Mouse (Mus musculus): ENCODE measurements around the gene Tcp11l2.

The Tcp11l2 gene

GRCm38 (mm10) chr10:84558511-84558910 is 17.9 kb upstream of the Tcp11l2 start:
- DNase-seq: no peak

- DNase-seq: no peak
These were observed 16.4 kb upstream of the Tcp11l2 start for GRCm38 (mm10) chr10:84559986-84560385.

- DNase-seq: no peak
These were observed 14.3 kb upstream of the Tcp11l2 start for GRCm38 (mm10) chr10:84562121-84562520.

- peak; percentile 86 for DNase-seq
These were observed 13.6 kb upstream of the Tcp11l2 start for GRCm38 (mm10) chr10:84562567-84563554.

- DNase-seq: no peak
These were observed 12.0 kb upstream of the Tcp11l2 start for GRCm38 (mm10) chr10:84564427-84564826.

GRCm38 (mm10) chr10:84571052-84571639 is 5.3 kb upstream of the Tcp11l2 start:
- DNase-seq: no peak

GRCm38 (mm10) chr10:84573671-84574420 is 2.6 kb upstream of the Tcp11l2 start:
- DNase-seq: no peak

GRCm38 (mm10) chr10:84576029-84576394 is 414 bp upstream of the Tcp11l2 start:
- DNase-seq: no peak

- DNase-seq: peak; percentile 78
These were observed 773 bp downstream of the Tcp11l2 start for GRCm38 (mm10) chr10:84577071-84577727.

GRCm38 (mm10) chr10:84578738-84579137 is 2.3 kb downstream of the Tcp11l2 start:
- no peak for DNase-seq

GRCm38 (mm10) chr10:84579527-84579926 is 3.1 kb downstream of the Tcp11l2 start:
- no peak for DNase-seq

GRCm38 (mm10) chr10:84581191-84581590 is 4.8 kb downstream of the Tcp11l2 start:
- DNase-seq: no peak

GRCm38 (mm10) chr10:84582236-84582635 is 5.8 kb downstream of the Tcp11l2 start:
- no peak for DNase-seq

GRCm38 (mm10) chr10:84584451-84585293 is 8.2 kb downstream of the Tcp11l2 start:
- no peak for DNase-seq

- DNase-seq: no peak
These were observed 8.8 kb downstream of the Tcp11l2 start for GRCm38 (mm10) chr10:84585294-84585650.

GRCm38 (mm10) chr10:84590956-84591355 is 14.5 kb downstream of the Tcp11l2 start:
- no peak for DNase-seq

- no peak for DNase-seq
These were observed 15.3 kb downstream of the Tcp11l2 start for GRCm38 (mm10) chr10:84591640-84592148.

GRCm38 (mm10) chr10:84592745-84593144 is 16.3 kb downstream of the Tcp11l2 start:
- no peak for DNase-seq

- DNase-seq: no peak
These were observed 20.8 kb downstream of the Tcp11l2 start for GRCm38 (mm10) chr10:84597127-84597785.

GRCm38 (mm10) chr10:84598172-84598571 is 21.7 kb downstream of the Tcp11l2 start:
- no peak for DNase-seq

GRCm38 (mm10) chr10:84600136-84600535 is 23.7 kb downstream of the Tcp11l2 start:
- no peak for DNase-seq
